Mouse (Mus musculus): ENCODE measurements around the gene Rtn4. TPM values are rescaled to one million over a fixed set of nuclear protein-coding genes. Genes with fewer than 3 reads are reported as not detected.

Gene Rtn4
- polyA plus RNA-seq, 1 experiment, result 17.2 TPM

- no peak overlapping the region for H3K27ac ChIP-seq (ENCODE audit: control insufficient read depth, insufficient read depth, low read depth, low read length)
- no peak overlapping the region for H3K4me3 ChIP-seq (ENCODE audit: control insufficient read depth, low read depth, low read length)
- H3K4me1 ChIP-seq (ENCODE audit: control insufficient read depth, insufficient read depth, low read length), result no peaks in the 10 kb centered on the region
- H3K27me3 ChIP-seq (ENCODE audit: control insufficient read depth, insufficient read depth, low read length), result no peaks in the 10 kb centered on the region
- no peaks in the 10 kb centered on the region for H3K36me3 ChIP-seq (ENCODE audit: control insufficient read depth, insufficient read depth, low read length)
- TF ChIP-seq CTCF (IDR thresholded peaks at IDR 0.05; ENCODE audit: control insufficient read depth, insufficient read depth, insufficient replicate concordance, low read depth, low read length) (no peak), POLR2A (IDR thresholded peaks at IDR 0.05; ENCODE audit: control insufficient read depth, low read depth, low read length) (no peak)
These were observed 82.0 kb downstream of the Rtn4 start for GRCm38 (mm10) chr11:29774760-29775159.

- TF ChIP-seq POLR2A (IDR thresholded peaks at IDR 0.05; ENCODE audit: control insufficient read depth, low read depth, low read length), result no peak
- no peak for TF ChIP-seq CTCF (IDR thresholded peaks at IDR 0.05; ENCODE audit: control insufficient read depth, insufficient read depth, insufficient replicate concordance, low read depth, low read length)
These were observed 85.2 kb downstream of the Rtn4 start for GRCm38 (mm10) chr11:29777964-29778363.

GRCm38 (mm10) chr11:29778936-29779335 lies 86.2 kb downstream of the Rtn4 start:
- no peak for TF ChIP-seq POLR2A (IDR thresholded peaks at IDR 0.05; ENCODE audit: control insufficient read depth, low read depth, low read length)
- TF ChIP-seq CTCF (IDR thresholded peaks at IDR 0.05; ENCODE audit: control insufficient read depth, insufficient read depth, insufficient replicate concordance, low read depth, low read length), result no peak

More at GRCm38 (mm10) chr11:29777964-29778363, 85.2 kb downstream of the Rtn4 start:
- Histone ChIP-seq H3K4me1 (ENCODE audit: control insufficient read depth, insufficient read depth, low read length) (no peaks in the 10 kb centered on the region), H3K36me3 (ENCODE audit: control insufficient read depth, insufficient read depth, low read length) (no peaks in the 10 kb centered on the region), H3K27me3 (ENCODE audit: control insufficient read depth, insufficient read depth, low read length) (no peaks in the 10 kb centered on the region), H3K27ac (ENCODE audit: control insufficient read depth, insufficient read depth, low read depth, low read length) (no peak overlapping the region), H3K4me3 (ENCODE audit: control insufficient read depth, low read depth, low read length) (no peak overlapping the region)

GRCm38 (mm10) chr11:29779409-29780026 lies 86.8 kb downstream of the Rtn4 start:
- TF ChIP-seq CTCF (IDR thresholded peaks at IDR 0.05; ENCODE audit: control insufficient read depth, insufficient read depth, insufficient replicate concordance, low read depth, low read length) (no peak), POLR2A (IDR thresholded peaks at IDR 0.05; ENCODE audit: control insufficient read depth, low read depth, low read length) (no peak)
- no peaks in the 10 kb centered on the region for H3K36me3 ChIP-seq (ENCODE audit: control insufficient read depth, insufficient read depth, low read length)
- no peak overlapping the region for H3K27ac ChIP-seq (ENCODE audit: control insufficient read depth, insufficient read depth, low read depth, low read length)
- no peak overlapping the region for H3K4me3 ChIP-seq (ENCODE audit: control insufficient read depth, low read depth, low read length)
- no peaks in the 10 kb centered on the region for H3K4me1 ChIP-seq (ENCODE audit: control insufficient read depth, insufficient read depth, low read length)
- H3K27me3 ChIP-seq (ENCODE audit: control insufficient read depth, insufficient read depth, low read length), result no peaks in the 10 kb centered on the region

More at GRCm38 (mm10) chr11:29778936-29779335, 86.2 kb downstream of the Rtn4 start:
- no peak overlapping the region for H3K4me3 ChIP-seq (ENCODE audit: control insufficient read depth, low read depth, low read length)
- H3K36me3 ChIP-seq (ENCODE audit: control insufficient read depth, insufficient read depth, low read length), result no peaks in the 10 kb centered on the region
- H3K27ac ChIP-seq (ENCODE audit: control insufficient read depth, insufficient read depth, low read depth, low read length), result no peak overlapping the region
- H3K4me1 ChIP-seq (ENCODE audit: control insufficient read depth, insufficient read depth, low read length), result no peaks in the 10 kb centered on the region
- H3K27me3 ChIP-seq (ENCODE audit: control insufficient read depth, insufficient read depth, low read length), result no peaks in the 10 kb centered on the region

GRCm38 (mm10) chr11:29786583-29787219 lies 94.0 kb downstream of the Rtn4 start:
- H3K36me3 ChIP-seq (ENCODE audit: control insufficient read depth, insufficient read depth, low read length), result no peaks in the 10 kb centered on the region
- H3K27me3 ChIP-seq (ENCODE audit: control insufficient read depth, insufficient read depth, low read length), result no peaks in the 10 kb centered on the region
- H3K4me1 ChIP-seq (ENCODE audit: control insufficient read depth, insufficient read depth, low read length), result no peaks in the 10 kb centered on the region
- no peak overlapping the region for H3K4me3 ChIP-seq (ENCODE audit: control insufficient read depth, low read depth, low read length)
- TF ChIP-seq POLR2A (IDR thresholded peaks at IDR 0.05; ENCODE audit: control insufficient read depth, low read depth, low read length), result no peak
- no peak for TF ChIP-seq CTCF (IDR thresholded peaks at IDR 0.05; ENCODE audit: control insufficient read depth, insufficient read depth, insufficient replicate concordance, low read depth, low read length)
- no peak overlapping the region for H3K27ac ChIP-seq (ENCODE audit: control insufficient read depth, insufficient read depth, low read depth, low read length)

- Histone ChIP-seq H3K36me3 (ENCODE audit: control insufficient read depth, insufficient read depth, low read length) (no peaks in the 10 kb centered on the region), H3K27me3 (ENCODE audit: control insufficient read depth, insufficient read depth, low read length) (no peaks in the 10 kb centered on the region)
These were observed 94.7 kb downstream of the Rtn4 start for GRCm38 (mm10) chr11:29787473-29787872.

GRCm38 (mm10) chr11:29788499-29788898 lies 95.8 kb downstream of the Rtn4 start:
- H3K27me3 ChIP-seq (ENCODE audit: control insufficient read depth, insufficient read depth, low read length), result no peaks in the 10 kb centered on the region
- no peak overlapping the region for H3K27ac ChIP-seq (ENCODE audit: control insufficient read depth, insufficient read depth, low read depth, low read length)
- TF ChIP-seq CTCF (IDR thresholded peaks at IDR 0.05; ENCODE audit: control insufficient read depth, insufficient read depth, insufficient replicate concordance, low read depth, low read length) (no peak), POLR2A (IDR thresholded peaks at IDR 0.05; ENCODE audit: control insufficient read depth, low read depth, low read length) (no peak)
- no peaks in the 10 kb centered on the region for H3K4me1 ChIP-seq (ENCODE audit: control insufficient read depth, insufficient read depth, low read length)
- no peaks in the 10 kb centered on the region for H3K36me3 ChIP-seq (ENCODE audit: control insufficient read depth, insufficient read depth, low read length)
- H3K4me3 ChIP-seq (ENCODE audit: control insufficient read depth, low read depth, low read length), result no peak overlapping the region

More at GRCm38 (mm10) chr11:29787473-29787872, 94.7 kb downstream of the Rtn4 start:
- Histone ChIP-seq H3K4me1 (ENCODE audit: control insufficient read depth, insufficient read depth, low read length) (no peaks in the 10 kb centered on the region), H3K4me3 (ENCODE audit: control insufficient read depth, low read depth, low read length) (no peak overlapping the region), H3K27ac (ENCODE audit: control insufficient read depth, insufficient read depth, low read depth, low read length) (no peak overlapping the region)
- TF ChIP-seq POLR2A (IDR thresholded peaks at IDR 0.05; ENCODE audit: control insufficient read depth, low read depth, low read length), result no peak
- TF ChIP-seq CTCF (IDR thresholded peaks at IDR 0.05; ENCODE audit: control insufficient read depth, insufficient read depth, insufficient replicate concordance, low read depth, low read length), result no peak
